Mouse (Mus musculus) embryo, embryonic 10 days (tissue): ENCODE data around the gene Gpr176.

Experiments used
- DNase-seq: peaks from one replicate; pipeline ENCODE4 v3.0.0-alpha.2; 2015; ENCODE audit warnings: low spot score

The Gpr176 gene

GRCm38 (mm10) chr2:118372561-118372900 is 688 bp downstream of the Gpr176 start:
- peak; percentile 31 for DNase-seq

DNA sequence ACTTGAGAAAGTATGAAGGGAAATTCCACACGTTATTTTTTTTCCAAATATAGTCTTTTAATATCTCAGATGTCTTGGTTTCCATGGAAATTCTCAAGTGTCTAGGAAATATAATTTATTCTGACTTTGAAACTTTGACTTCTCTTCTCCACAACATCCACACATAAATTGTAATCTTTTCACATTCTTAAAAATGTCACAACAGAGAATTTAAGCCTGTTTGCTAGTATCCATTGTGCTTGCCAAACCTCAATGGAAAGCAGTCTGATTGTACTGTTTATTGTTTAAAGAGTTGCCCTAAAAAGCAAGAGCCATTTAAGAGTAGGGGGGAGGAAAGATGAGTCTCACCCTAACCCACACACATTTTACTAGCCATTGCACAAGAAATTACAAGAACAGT is 1.4 kb downstream of the Gpr176 start:
- no peak for DNase-seq

- DNase-seq = no peak
These were observed 18.0 kb downstream of the Gpr176 start for GRCm38 (mm10) chr2:118355138-118355719.

DNA sequence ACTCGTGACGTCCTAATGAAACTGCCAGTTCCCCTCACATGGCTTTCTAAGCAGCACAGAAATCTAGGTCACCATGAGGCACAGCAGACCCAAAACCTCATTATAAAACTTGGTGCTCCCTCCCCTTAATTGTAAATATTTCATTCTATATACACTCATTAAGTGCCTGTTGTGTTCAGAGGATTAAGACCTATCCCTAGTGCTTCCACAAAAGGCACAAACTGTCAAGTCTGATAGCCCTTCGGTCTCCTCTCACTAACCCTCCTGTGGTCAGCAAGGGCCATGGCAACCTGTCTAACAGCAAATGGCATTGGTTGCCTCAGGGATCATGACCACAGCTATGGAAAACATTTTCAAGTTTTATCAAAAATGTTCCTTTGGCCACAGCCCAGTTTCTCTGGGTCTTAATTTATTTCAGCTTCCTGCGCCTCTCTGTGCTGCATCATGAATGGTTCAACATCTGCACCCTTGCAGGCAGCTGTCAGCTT is 19.3 kb downstream of the Gpr176 start:
- no peak for DNase-seq

- no peak for DNase-seq
These were observed 19.7 kb downstream of the Gpr176 start for GRCm38 (mm10) chr2:118353498-118353897.

GRCm38 (mm10) chr2:118345535-118345934 is 27.7 kb downstream of the Gpr176 start:
- DNase-seq = no peak

DNA sequence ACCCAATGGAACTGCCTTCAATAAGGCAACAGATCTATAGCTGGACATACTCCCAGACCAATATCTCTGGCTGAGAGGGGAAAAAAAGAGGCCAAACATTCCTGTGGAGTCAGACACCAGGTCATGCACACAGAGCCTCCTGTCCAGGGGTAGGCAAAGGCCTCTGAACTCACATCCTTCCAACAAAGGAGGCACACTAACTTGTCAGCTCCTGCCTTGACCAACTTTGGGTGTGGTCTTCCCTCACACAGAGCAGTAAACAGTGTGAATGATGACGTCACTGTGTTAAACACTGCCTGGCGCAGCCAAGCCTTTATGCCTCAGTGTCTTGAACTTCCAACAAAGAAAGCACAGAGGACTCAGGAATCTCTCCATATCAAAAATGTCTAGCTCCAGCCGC is 29.3 kb downstream of the Gpr176 start:
- DNase-seq = no peak

DNA sequence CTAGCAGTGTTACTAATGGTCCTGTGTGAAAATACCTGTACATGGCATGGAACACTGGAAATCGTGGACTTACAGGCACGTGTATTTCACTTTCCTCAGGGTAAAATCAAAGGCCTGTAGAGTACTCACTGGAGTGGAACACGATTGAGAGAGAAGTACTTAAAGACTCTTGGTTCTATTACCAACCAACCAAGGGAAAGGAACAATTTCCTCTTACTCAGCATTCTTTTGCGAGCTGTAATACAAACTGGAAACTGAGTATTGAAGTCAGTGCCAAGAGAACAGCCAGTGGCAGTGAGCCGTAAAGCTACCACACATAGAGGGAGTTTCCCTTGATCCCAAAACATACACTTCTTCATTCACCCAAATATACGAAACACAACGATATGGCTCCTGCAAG is 31.9 kb downstream of the Gpr176 start:
- no peak for DNase-seq

DNA sequence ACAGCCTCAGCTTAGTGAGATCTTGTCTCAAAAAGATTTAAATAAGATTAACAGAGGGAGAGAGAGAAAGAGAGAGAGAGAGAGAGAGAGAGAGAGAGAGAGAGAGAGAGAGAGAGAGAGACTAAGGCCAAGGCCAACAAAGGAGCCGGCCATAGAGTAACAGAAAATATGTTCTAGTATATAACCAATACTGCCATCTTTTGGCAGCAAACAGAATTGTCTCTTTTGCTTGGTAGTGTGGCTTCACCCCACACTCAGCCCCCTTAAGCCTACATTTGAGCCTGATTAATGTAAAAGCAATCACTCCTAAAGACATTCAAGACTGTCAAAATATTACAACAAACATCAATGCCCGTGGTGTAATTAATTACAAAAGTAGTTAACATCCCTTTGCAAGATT is 37.1 kb downstream of the Gpr176 start:
- peak; percentile 45 for DNase-seq

DNA sequence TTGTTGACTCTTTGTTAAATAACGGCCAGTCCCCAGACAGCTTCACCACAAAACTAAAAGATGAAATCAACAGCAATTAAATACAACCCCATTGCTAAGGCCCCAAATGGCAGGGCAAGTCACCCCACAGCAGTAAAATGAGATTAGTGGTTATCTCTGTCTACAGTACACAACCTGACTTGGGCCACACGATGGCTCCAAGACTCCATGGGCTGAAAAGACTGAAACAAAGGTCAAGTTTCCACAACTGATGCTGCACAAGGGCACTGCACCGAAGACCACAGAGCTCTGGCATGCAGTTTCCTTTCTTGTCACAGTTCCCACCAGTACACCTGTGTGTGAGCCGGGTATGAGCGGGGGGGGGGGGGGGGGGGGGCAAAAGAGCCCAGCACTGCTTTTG is 50.6 kb downstream of the Gpr176 start:
- DNase-seq = no peak

DNA sequence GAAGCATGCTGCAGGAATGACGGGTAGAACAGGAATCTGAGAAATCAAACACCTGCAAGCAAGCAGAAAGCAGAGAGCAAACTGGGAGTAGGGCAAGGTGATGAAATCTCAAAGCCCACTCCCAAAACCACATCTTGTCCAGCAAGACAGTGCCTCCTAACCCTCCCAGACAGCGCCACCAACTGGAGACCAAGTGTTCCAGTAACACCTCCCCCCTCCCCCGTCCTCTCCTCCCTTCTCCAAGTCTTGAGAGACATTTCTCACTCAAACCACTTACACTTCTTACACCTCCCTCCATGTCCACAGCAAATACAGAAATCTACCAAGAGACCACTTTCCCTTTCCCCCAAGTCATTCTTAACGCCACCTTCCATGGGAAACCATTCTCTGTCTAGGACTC is 51.4 kb downstream of the Gpr176 start:
- no peak for DNase-seq

- DNase-seq = no peak
These were observed 52.1 kb downstream of the Gpr176 start for GRCm38 (mm10) chr2:118321094-118321493.

- DNase-seq = no peak
These were observed 52.7 kb downstream of the Gpr176 start for GRCm38 (mm10) chr2:118320519-118320918.

GRCm38 (mm10) chr2:118319176-118319575 is 54.0 kb downstream of the Gpr176 start:
- no peak for DNase-seq

GRCm38 (mm10) chr2:118316939-118317338 is 56.3 kb downstream of the Gpr176 start:
- DNase-seq = no peak

DNA sequence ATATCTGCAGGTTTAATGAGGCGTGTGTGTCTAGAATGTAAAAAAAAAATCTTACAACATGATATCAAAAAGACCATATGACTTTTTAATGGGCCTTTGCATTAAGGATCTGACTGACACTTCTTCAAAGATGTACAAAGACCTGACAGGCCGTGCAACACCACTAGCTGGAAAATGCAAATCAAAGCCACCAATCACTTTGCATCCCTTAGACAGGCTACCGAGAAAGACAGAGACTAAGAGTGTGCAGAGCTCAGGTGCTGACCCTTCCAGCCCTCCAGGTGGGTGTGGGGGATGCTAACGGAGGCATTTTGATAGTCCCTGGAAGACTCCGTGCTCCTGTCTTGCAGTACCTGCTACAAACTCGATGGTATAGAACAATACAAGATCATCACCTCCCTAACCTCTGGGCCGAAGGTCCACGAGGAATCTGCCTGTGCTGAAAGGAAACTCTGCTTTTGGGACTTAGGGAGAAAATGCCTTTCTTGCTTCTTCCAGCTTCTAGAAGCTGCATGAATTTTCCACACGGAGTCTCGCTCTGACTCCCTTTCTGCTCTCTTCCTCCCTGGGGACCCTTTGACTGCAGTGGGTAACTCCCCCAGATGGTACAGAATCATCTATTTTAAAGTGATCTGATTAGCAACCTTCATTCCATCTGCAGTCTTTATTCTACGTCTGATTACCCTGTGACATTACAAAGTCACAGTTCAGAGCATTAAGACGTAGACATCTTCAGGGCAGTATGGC is 57.4 kb downstream of the Gpr176 start:
- DNase-seq = no peak

DNA sequence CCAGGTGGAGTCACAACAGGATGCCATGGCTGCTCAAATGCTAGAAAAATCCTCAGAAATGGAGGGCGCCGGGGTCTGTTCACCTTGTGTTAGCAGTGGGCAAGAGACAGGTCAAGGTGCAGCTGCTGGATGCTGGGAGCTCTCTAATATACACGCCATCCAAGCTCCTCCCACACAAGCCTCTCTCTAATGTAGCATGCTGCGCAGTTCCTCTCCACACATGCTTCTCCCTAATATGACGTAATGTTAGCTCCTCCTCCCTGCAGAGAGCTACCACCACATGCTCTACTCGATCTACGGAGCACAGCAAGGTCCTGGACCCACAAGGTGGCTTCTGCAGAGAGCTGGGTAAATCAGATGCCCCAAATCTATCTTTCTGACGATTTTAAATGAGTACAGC is 65.7 kb downstream of the Gpr176 start:
- DNase-seq = no peak

DNA sequence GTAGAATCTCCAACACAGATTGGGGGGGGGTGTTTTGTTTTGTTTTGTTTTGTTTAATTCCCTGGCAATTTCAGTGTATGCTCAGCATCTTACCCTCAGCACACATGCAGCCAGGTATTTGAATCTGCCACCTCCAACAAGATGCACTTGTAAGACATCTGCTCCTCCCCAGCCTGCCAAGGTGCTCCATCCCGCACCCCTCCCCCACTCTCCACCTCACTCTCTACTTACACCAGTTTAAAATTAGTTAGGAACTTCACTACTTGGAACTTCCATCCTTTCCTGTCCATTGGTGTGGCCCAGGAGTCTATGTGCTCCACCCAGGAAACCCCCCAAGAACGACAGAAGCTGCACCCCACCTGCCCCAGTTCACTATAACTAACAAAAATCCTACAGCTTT is 66.3 kb downstream of the Gpr176 start:
- DNase-seq = no peak

DNA sequence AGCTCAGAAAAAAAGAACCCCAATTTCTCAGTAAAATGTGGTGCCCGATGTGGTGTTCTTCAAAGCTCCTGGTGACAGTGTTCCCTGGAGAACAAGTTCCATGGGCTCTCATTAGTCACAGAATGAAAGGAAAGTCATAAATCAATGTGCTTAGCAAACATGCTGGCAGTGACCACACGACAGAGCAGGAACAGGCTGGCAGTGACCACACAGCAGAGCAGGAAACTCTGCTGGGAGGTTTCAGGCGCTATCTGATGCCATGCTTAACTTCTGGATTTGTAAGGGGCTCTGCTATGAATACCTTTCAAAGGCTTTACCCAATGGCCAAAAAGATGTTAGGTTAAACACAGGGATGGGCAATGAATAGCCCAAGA is 66.7 kb downstream of the Gpr176 start:
- DNase-seq = peak; percentile 39

DNA sequence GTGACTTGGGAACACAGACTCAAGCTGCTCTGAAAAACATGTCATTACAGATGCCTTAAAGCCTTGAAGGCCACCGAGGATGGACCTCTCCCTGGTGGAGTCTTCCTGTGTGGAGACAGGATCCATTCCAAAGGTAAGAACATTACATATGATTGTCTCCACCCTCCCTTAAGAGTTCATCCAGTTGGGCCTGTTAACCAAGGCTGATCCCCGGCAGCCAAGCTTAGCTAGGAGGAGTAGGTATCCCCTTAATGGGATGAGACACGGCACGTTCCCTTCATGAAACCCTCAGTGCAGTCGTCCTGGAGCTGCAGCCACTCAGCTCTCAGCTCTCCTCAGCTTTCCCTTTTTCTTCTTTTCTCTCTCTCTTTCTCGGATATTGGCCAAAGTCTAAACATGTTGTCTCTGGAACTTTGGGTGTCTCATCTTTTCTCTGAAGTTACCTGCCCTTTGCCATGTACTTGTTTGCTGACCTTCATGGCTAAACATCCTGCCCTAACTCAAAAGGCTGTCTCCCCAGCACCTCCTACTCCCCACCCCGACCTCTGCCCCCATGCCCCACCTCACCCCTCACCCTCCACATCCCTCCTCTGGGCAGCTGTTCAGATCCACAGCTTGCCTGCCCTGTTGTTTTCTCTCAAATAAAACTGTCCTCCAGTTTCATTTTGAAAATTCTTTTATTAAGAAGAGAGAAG is 67.2 kb downstream of the Gpr176 start:
- DNase-seq = no peak

- DNase-seq = no peak
These were observed 69.8 kb downstream of the Gpr176 start for GRCm38 (mm10) chr2:118303456-118303855.

DNA sequence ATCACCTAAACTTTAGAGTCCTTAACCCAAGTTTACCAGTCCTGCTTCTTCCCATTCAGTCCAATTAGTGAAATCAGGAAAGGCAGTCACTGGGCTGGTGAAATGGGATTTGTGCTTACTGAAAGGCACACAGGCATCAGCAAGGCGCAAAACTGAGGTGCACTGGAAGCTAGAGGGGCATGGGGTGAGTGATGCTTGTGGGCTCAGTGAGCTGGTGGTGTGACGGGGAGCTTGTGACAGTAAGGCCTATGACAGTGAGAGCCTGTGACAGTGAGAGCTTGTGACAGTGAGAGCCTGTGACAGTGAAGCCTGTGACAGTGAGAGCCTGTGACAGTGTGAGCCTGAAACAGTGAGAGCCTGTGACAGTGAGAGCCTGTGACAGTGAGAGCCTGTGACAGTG is 71.6 kb downstream of the Gpr176 start:
- no peak for DNase-seq

DNA sequence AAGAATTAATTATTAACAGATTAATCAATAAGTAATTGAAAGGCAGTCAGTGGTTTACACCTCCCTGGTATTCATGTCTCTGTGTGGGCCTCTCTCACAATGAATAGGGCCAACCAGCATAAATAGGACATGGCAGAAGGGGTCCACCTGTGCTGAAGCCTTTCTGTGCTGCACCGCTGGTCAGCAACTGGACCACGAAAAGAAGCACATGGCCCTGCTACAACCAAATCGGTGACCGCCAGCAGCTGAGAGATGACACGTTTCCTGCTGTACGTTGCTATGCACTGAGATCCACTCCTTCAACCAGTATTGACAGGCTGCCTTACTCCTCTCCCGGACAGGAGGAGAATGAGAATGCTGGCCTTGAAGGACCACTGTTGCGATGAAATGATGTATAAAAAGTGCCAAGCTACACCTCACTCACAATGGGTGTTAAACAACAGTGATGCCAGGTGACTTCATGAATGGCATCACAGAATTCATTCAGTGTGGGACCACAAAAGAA is 72.1 kb downstream of the Gpr176 start:
- DNase-seq = no peak
